Mouse (Mus musculus) liver, embryonic 16.5 days (tissue): Measurements from ENCODE around the gene Slc39a3. TPM values are rescaled to one million over a fixed set of nuclear protein-coding genes. Genes with fewer than 3 reads are reported as not detected.
A peak's percentile ranks its signal among the peaks of the same experiment; 100 is the strongest.
"Not testable (repeated sequence)": the region's sequence is repeated elsewhere in the genome, so short reads cannot be mapped to it uniquely, and the experiment has no call there.

Experiments
- ATAC-seq: fragments of 200-750 bp; cut with Nextera tagmentation; 2 replicates; pipeline ENCODE4 v1.8.0; 2017; ENCODE audit warnings: low read depth, mild to moderate bottlenecking, moderate number of reproducible peaks, moderate library complexity
- H3K27ac ChIP-seq: fragments of 300-500 bp; sonication (generic); 2 replicates; pipeline ENCODE4 v1.5.1; 2014; ENCODE audit warnings: mild to moderate bottlenecking, low read length
- H3K27me3 ChIP-seq: fragments of 300-500 bp; sonication (generic); 2 replicates; pipeline ENCODE4 v1.6.1; 2014; ENCODE audit warnings: low read depth, low read length, mixed read lengths; ENCODE audit not compliant: control insufficient read depth, insufficient read depth
- H3K36me3 ChIP-seq: fragments of 300-500 bp; sonication (generic); 2 replicates; pipeline ENCODE4 v1.6.1; 2014; ENCODE audit warnings: mild to moderate bottlenecking; ENCODE audit not compliant: control insufficient read depth, insufficient read depth
- H3K4me1 ChIP-seq: fragments of 300-500 bp; sonication (generic); 2 replicates; pipeline ENCODE4 v1.6.1; 2014; ENCODE audit warnings: low read depth, low read length, mixed read lengths; ENCODE audit not compliant: control insufficient read depth
- H3K4me2 ChIP-seq: fragments of 300-500 bp; sonication (generic); 2 replicates; pipeline ENCODE4 v1.6.1; 2014; ENCODE audit warnings: low read depth, low read length, mixed read lengths
- H3K4me3 ChIP-seq: fragments of 300-500 bp; sonication (generic); 2 replicates; pipeline ENCODE4 v1.5.1; 2014; ENCODE audit warnings: low read depth, mild to moderate bottlenecking, low read length
- H3K9ac ChIP-seq: fragments of 300-500 bp; sonication (generic); 2 replicates; pipeline ENCODE4 v1.6.1; 2014; ENCODE audit warnings: low read depth, low read length
- H3K9me3 ChIP-seq: fragments of 300-500 bp; sonication (generic); replicated peaks from 2 replicates; pipeline ENCODE4 v1.6.1; 2016; ENCODE audit warnings: low read length; ENCODE audit not compliant: control insufficient read depth
- WGBS: fragments of 180-500 bp; shearing (Covaris S2); extraction: QIAGEN DNeasy Blood & Tissue Kit; methylation state at CpG from one replicate; pipeline ENCODE4 v1.1.7; 2014; ENCODE audit not compliant: insufficient replicate concordance; 5-methylcytosine and 5-hydroxymethylcytosine counted together
- polyA plus RNA-seq: library from polyadenylated mRNA; unstranded; fragments of >200 nt; fragmentation: Nextera tagmentation; extraction: Ambion mirVana; gene quantifications from 2 replicates; pipeline ENCODE4 v1.2.1, GENCODE M21; 2015

The Slc39a3 gene
- polyA plus RNA-seq, 1 experiment from 2014 or later, result 5.5 TPM

DNA sequence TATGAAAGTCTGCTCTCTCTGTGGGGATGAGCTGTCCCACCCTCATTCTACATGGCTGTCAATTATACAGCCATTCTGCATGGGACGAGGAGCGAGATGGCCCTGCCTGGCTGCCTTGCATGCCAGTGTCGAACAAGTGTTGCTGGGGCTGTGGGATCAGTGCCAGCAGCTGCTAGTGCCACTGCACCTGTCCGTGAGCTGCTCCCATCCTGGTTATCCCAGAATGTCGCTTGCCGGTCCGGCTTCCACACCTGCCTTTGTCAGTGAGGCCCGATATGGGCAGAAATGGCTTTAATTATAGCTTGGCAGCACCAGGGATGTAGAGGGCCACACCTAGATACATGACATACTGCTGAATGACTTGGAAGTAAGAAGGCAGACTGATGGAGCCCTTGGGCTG is 35.1 kb upstream of the Slc39a3 start:
- no peaks in the 10 kb centered on the region for H3K9me3 ChIP-seq
- WGBS, result 83% methylated on average over 8 of the region's 8 CpGs
- H3K27ac ChIP-seq, result no peak overlapping the region
- H3K27me3 ChIP-seq, result no peaks in the 10 kb centered on the region
- ATAC-seq, result no peak
- no peak overlapping the region for H3K9ac ChIP-seq
- H3K4me2 ChIP-seq, result no peak overlapping the region
- no peak overlapping the region for H3K4me3 ChIP-seq
- H3K4me1 ChIP-seq, result peaks cover 20% of the 10 kb centered on the region
- 0 out of 2 replicates have a peak, but pooled peaks cover 2% of the 10 kb centered on the region for H3K36me3 ChIP-seq

GRCm38 (mm10) chr10:81069836-81070235 is 32.6 kb upstream of the Slc39a3 start, which contains the start of gene Thop1:
Thop1 (plus strand) TSS chr10:81070035.
- Histone ChIP-seq H3K9ac (peak within 1 kb of the TSS; percentile 79), H3K36me3 (0 out of 2 replicates have a peak, but pooled peaks cover 2% of the 10 kb centered on the region), H3K27ac (no peak within 1 kb of the TSS), H3K4me3 (peak within 1 kb of the TSS; percentile 74), H3K27me3 (no peaks in the 10 kb centered on the region), H3K4me1 (peaks cover 20% of the 10 kb centered on the region), H3K9me3 (no peaks in the 10 kb centered on the region), H3K4me2 (peak within 1 kb of the TSS; percentile 98)
- ATAC-seq, result peak; percentile 98
- under 1% methylated on average over 35 of the region's 35 CpGs for WGBS

- Histone ChIP-seq H3K9ac (no peak overlapping the region), H3K4me3 (no peak overlapping the region), H3K9me3 (no peaks in the 10 kb centered on the region), H3K27ac (no peak overlapping the region), H3K4me1 (peaks cover 20% of the 10 kb centered on the region), H3K36me3 (0 out of 2 replicates have a peak, but pooled peaks cover 2% of the 10 kb centered on the region), H3K27me3 (no peaks in the 10 kb centered on the region), H3K4me2 (no peak overlapping the region)
- ATAC-seq, result no peak
- WGBS, result 66% methylated on average over 5 of the region's 5 CpGs
Observed at GRCm38 (mm10) chr10:81068706-81069105, 31.5 kb upstream of the Slc39a3 start.

GRCm38 (mm10) chr10:81064519-81064918 is 27.3 kb upstream of the Slc39a3 start:
- H3K27ac ChIP-seq, H3K9ac ChIP-seq, H3K4me3 ChIP-seq, H3K9me3 ChIP-seq, H3K4me2 ChIP-seq, H3K36me3 ChIP-seq, ATAC-seq, H3K27me3 ChIP-seq, H3K4me1 ChIP-seq: not testable (repeated sequence)
- WGBS, result 77% methylated on average over 8 of the region's 8 CpGs

- WGBS, result 46% methylated on average over 4 of the region's 4 CpGs
- Histone ChIP-seq H3K36me3 (no peaks in the 10 kb centered on the region), H3K4me3 (no peak overlapping the region), H3K9me3 (no peaks in the 10 kb centered on the region), H3K4me2 (no peak overlapping the region), H3K27me3 (no peaks in the 10 kb centered on the region), H3K4me1 (peaks cover 12% of the 10 kb centered on the region), H3K9ac (no peak overlapping the region), H3K27ac (no peak overlapping the region)
- no peak for ATAC-seq
Observed at GRCm38 (mm10) chr10:81062710-81063109, 25.5 kb upstream of the Slc39a3 start.

- Histone ChIP-seq H3K4me1 (peaks cover 12% of the 10 kb centered on the region), H3K27ac (peak within 1 kb of the TSS; percentile 39; the same call in 1 of the 2 replicates), H3K9me3 (no peaks in the 10 kb centered on the region), H3K4me3 (peak within 1 kb of the TSS; percentile 72), H3K36me3 (no peaks in the 10 kb centered on the region), H3K9ac (peak within 1 kb of the TSS; percentile 82), H3K27me3 (no peaks in the 10 kb centered on the region), H3K4me2 (peak within 1 kb of the TSS; percentile 87)
- under 1% methylated on average over 48 of the region's 48 CpGs for WGBS
- peak; percentile 90 for ATAC-seq
Observed at GRCm38 (mm10) chr10:81059603-81060543, 22.6 kb upstream of the Slc39a3 start, which contains the start of gene Sgta. Sgta (minus strand) TSS chr10:81060181.

- Histone ChIP-seq H3K4me1 (peaks cover 12% of the 10 kb centered on the region), H3K27me3 (no peaks in the 10 kb centered on the region), H3K27ac (no peak overlapping the region), H3K9me3 (no peaks in the 10 kb centered on the region), H3K9ac (peak overlapping the region; percentile 82; the same call in 1 of the 2 replicates), H3K4me2 (peak overlapping the region; percentile 87), H3K36me3 (no peaks in the 10 kb centered on the region), H3K4me3 (peak overlapping the region; percentile 72)
- no peak for ATAC-seq
- WGBS, result 68% methylated on average over 6 of the region's 6 CpGs
Observed at GRCm38 (mm10) chr10:81058896-81059295, 21.7 kb upstream of the Slc39a3 start.

DNA sequence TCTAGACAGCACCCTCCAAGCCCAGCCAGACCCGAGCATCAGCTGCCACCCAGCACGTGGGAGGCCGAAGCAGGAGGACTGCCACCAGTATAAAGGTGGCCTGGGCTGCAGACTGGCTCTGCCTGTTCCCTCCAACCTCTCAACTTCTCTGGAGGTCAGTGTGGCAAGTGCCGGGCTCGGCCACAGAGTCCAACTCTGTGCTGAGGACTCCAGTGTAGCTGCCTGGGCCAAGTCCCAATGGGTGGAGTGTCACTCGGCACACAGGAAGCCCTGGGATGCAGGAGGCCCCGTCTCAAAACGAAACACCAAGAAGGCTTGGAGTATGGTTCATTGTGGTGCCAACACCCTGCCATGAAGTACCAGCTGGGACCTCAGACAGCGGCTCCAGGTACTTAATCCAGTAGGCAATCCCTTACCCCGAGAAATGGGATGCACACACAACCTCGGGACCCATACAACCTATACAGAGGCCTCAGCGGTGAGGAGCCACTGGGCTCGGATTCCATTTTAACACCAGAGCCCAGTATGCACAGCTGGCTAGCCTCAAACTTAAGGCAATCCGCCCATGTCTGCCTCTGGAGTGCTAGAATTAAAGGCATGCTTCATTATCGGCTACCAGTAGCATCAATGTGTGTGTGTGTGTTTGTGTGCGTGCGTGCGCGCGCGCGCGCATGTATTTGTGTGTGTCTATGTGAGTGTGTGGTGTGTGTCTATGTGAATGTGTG is 20.3 kb upstream of the Slc39a3 start:
- Histone ChIP-seq H3K4me3 (no peak overlapping the region), H3K4me1 (peaks cover 12% of the 10 kb centered on the region), H3K4me2 (no peak overlapping the region), H3K27ac (no peak overlapping the region), H3K9me3 (no peaks in the 10 kb centered on the region), H3K36me3 (no peaks in the 10 kb centered on the region), H3K27me3 (no peaks in the 10 kb centered on the region), H3K9ac (no peak overlapping the region)
- WGBS, result 86% methylated on average over 23 of the region's 23 CpGs
- no peak for ATAC-seq
